Mouse (Mus musculus) Patski (cell line): Measurements from ENCODE around the gene Gm42417. TPM values are rescaled to one million over a fixed set of nuclear protein-coding genes. Genes with fewer than 3 reads are reported as not detected.

Experiments used
- ATAC-seq: fragments of 100-300 bp; one replicate; pipeline ENCODE4 v1.8.0; 2021
- CTCF ChIA-PET: fragments of 350-600 bp; sonication (Branson Sonifier 250); formaldehyde crosslinking; loops from one replicate; lab custom pipeline; 2022; ENCODE audit warnings: inconsistent platforms; lab: Charles Lee
- POLR2A ChIA-PET: fragments of 350-600 bp; sonication (Branson Sonifier 250); formaldehyde crosslinking; loops from one replicate; lab custom pipeline; 2022; ENCODE audit warnings: antibody characterized with exemption, inconsistent platforms; lab: Charles Lee
- DNase-seq: peaks from one replicate; pipeline ENCODE4 v3.0.0-alpha.2; 2011; ENCODE audit warnings: low read depth, low spot score
- H3K27me3 ChIP-seq: fragments of 371-371 bp; one replicate; pipeline ENCODE4 v1.5.1; 2021
- CTCF ChIP-seq: fragments of 100-300 bp; IDR thresholded peaks from one replicate; pipeline ENCODE4 v1.5.1; 2021
- in situ Hi-C: fragments of 300-500 bp; cut with MboI; formaldehyde crosslinking; loops from 3 replicates; pipeline ENCODE4 v1.11.1; 2018; ENCODE audit warnings: low pct_unique_long_range_greater_than_20kb, mixed read lengths
- polyA plus RNA-seq: library from polyadenylated mRNA; unstranded; gene quantifications from one replicate; pipeline ENCODE4 v1.2.3, GENCODE M21; 2021

Gm42417 gene
- polyA plus RNA-seq, 1 experiment from 2014 or later, result 0.68 TPM

GRCm38 (mm10) chr1:36525774-36526173 lies 13.5 kb downstream of the Gm42417 start:
- ATAC-seq (no peak), DNase-seq (no peak)
- CTCF ChIA-PET, result no interaction called here
- in situ Hi-C loops, result no loop called here
- POLR2A ChIA-PET, result no interaction called here
- TF ChIP-seq CTCF, result no peak
- no peaks in the 10 kb centered on the region for H3K27me3 ChIP-seq

- H3K27me3 ChIP-seq, result no peaks in the 10 kb centered on the region
- ChIA-PET CTCF (interaction anchor here (1.1 to 1.4 kb wide), 2 partner anchors 20 to 23 kb away, joined by 3 to 5 read pairs; partner anchors contain the start of gene Ankrd39), POLR2A (no interaction called here)
- in situ Hi-C loops, result no loop called here
- TF ChIP-seq CTCF, result no peak
- no peak for DNase-seq
- no peak for ATAC-seq
Measured at GRCm38 (mm10) chr1:36524058-36524457, 15.2 kb downstream of the Gm42417 start.

- CTCF ChIA-PET, result interaction anchor here (1.1 to 1.4 kb wide), 2 partner anchors 21 to 24 kb away, joined by 3 to 5 read pairs; partner anchors contain the start of gene Ankrd39
- DNase-seq, result no peak
- no peaks in the 10 kb centered on the region for H3K27me3 ChIP-seq
- no peak for TF ChIP-seq CTCF
- no peak for ATAC-seq
- POLR2A ChIA-PET, result no interaction called here
- in situ Hi-C loops, result no loop called here
Measured at GRCm38 (mm10) chr1:36523332-36524013, 15.8 kb downstream of the Gm42417 start.

GRCm38 (mm10) chr1:36522210-36522609 lies 17.0 kb downstream of the Gm42417 start:
- no peaks in the 10 kb centered on the region for H3K27me3 ChIP-seq
- no peak for TF ChIP-seq CTCF
- ChIA-PET POLR2A (no interaction called here), CTCF (no interaction called here)
- no peak for DNase-seq
- no peak for ATAC-seq
- in situ Hi-C loops, result no loop called here

GRCm38 (mm10) chr1:36519626-36520025 lies 19.6 kb downstream of the Gm42417 start:
- H3K27me3 ChIP-seq, result no peaks in the 10 kb centered on the region
- CTCF ChIA-PET, result no interaction called here
- no peak for TF ChIP-seq CTCF
- ATAC-seq (no peak), DNase-seq (no peak)
- in situ Hi-C loops, result no loop called here
- POLR2A ChIA-PET, result no interaction called here

GRCm38 (mm10) chr1:36518259-36518658 lies 21.0 kb downstream of the Gm42417 start:
- ChIA-PET POLR2A (interaction anchor here (0.6 kb wide), 1 partner anchor 15 kb away, joined by 3 read pairs; no protein-coding TSS in a partner anchor), CTCF (no interaction called here)
- no peaks in the 10 kb centered on the region for H3K27me3 ChIP-seq
- DNase-seq, result no peak
- ATAC-seq, result no peak
- in situ Hi-C loops, result no loop called here
- TF ChIP-seq CTCF, result no peak

GRCm38 (mm10) chr1:36513718-36514117 lies 25.5 kb downstream of the Gm42417 start:
- TF ChIP-seq CTCF, result no peak
- ATAC-seq, result no peak
- no peak for DNase-seq
- in situ Hi-C loops, result no loop called here
- no peaks in the 10 kb centered on the region for H3K27me3 ChIP-seq
- POLR2A ChIA-PET, result no interaction called here
- CTCF ChIA-PET, result interaction anchor here (1.2 to 1.3 kb wide), 2 partner anchors 13 to 190 kb away, joined by 3 to 5 read pairs; no protein-coding TSS in a partner anchor

- no peak for DNase-seq
- ChIA-PET CTCF (interaction anchor here (1.2 to 1.3 kb wide), 2 partner anchors 13 to 189 kb away, joined by 3 to 5 read pairs; no protein-coding TSS in a partner anchor), POLR2A (no interaction called here)
- ATAC-seq, result no peak
- no peaks in the 10 kb centered on the region for H3K27me3 ChIP-seq
- in situ Hi-C loops, result no loop called here
- TF ChIP-seq CTCF, result no peak
Measured at GRCm38 (mm10) chr1:36513310-36513709, 25.9 kb downstream of the Gm42417 start.

GRCm38 (mm10) chr1:36512966-36513280 lies 26.3 kb downstream of the Gm42417 start:
- POLR2A ChIA-PET, result no interaction called here

GRCm38 (mm10) chr1:36512089-36512965 lies 26.9 kb downstream of the Gm42417 start:
- POLR2A ChIA-PET, result interaction anchor here (1.0 kb wide), 1 partner anchor 34 kb away, joined by 3 read pairs; the partner anchor contains the start of gene Ankrd39
- ATAC-seq (peak; percentile 42), DNase-seq (no peak)

More at GRCm38 (mm10) chr1:36512966-36513280, 26.3 kb downstream of the Gm42417 start:
- ATAC-seq (no peak), DNase-seq (no peak)
- in situ Hi-C loops, result no loop called here
- no peak for TF ChIP-seq CTCF
- CTCF ChIA-PET, result interaction anchor here (1.2 to 1.3 kb wide), 2 partner anchors 12 to 189 kb away, joined by 3 to 5 read pairs; no protein-coding TSS in a partner anchor
- no peaks in the 10 kb centered on the region for H3K27me3 ChIP-seq

More at GRCm38 (mm10) chr1:36512089-36512965, 26.9 kb downstream of the Gm42417 start:
- TF ChIP-seq CTCF, result no peak
- no peaks in the 10 kb centered on the region for H3K27me3 ChIP-seq
- CTCF ChIA-PET, result interaction anchor here (1.3 kb wide), 1 partner anchor 12 kb away, joined by 5 read pairs; no protein-coding TSS in a partner anchor
- in situ Hi-C loops, result no loop called here
